Comparison of ENCODE assay signal across 22 mouse cellular contexts in the genomic region with DNA sequence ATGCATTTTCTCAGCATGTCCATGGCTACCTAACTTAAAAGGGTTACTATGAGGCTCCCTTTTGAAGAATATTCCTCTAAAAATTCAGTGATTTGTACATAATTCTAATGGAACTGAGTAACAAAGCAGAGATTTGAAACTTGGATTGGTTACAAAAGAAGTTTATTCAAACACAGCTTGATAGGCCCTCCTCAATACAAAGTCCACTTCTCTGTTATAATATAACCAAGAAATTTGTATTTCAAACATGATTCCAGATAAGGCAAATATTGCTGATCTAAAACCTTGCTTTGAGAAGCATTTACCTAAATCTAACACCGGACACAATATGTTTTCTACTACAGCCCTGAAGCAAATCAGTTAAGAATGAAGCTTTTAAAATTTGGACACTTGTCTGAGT.
A peak's percentile ranks its signal among the peaks of the same experiment; 100 is the strongest.
DNase-seq lines count a peak whose midpoint lies in the region; ATAC-seq and TF ChIP-seq lines count a peak whose summit lies in the region.
"Had no signal": no experiment of that assay in that cellular context is flagged by ENCODE, and none has a peak within 500 bp of the region (broad histone marks: within the 10 kb centered on the region; RNA-seq: fewer than 3 reads in every experiment).

No protein-coding gene starts in this region.

- intact Hi-C loops in left cerebral cortex, adult 2 months (cut with DNase I), result no loop called here

- H3K79me2 ChIP-seq in liver, adult 2 months (ENCODE audit: control insufficient read depth, insufficient read depth, low read length), result no peaks in the 10 kb centered on the region

- no peak overlapping the region for H3K4me3 ChIP-seq in intestine, embryonic 15.5 days (replicated peaks)
- H3K4me3 ChIP-seq in intestine, postnatal 0 days (ENCODE audit: low read depth, low read length), result no peak overlapping the region
- H3K4me3 ChIP-seq in kidney, embryonic 15.5 days (replicated peaks), result no peak overlapping the region
- no peak overlapping the region for H3K4me3 ChIP-seq in liver, adult 2 months (ENCODE audit: insufficient read depth, low read depth, low read length)
- H3K4me3 ChIP-seq in liver, embryonic 11.5 days (ENCODE audit: low read depth, low read length), result no peak overlapping the region
- H3K4me3 ChIP-seq in intestine, embryonic 16.5 days (ENCODE audit: low read length), result no peak overlapping the region
- no peak overlapping the region for H3K4me3 ChIP-seq in left cerebral cortex, adult 2 months

- H3K9me3 ChIP-seq in intestine, embryonic 15.5 days, result no peaks in the 10 kb centered on the region
- H3K9me3 ChIP-seq in intestine, postnatal 0 days (ENCODE audit: control insufficient read depth), result no peaks in the 10 kb centered on the region
- H3K9me3 ChIP-seq in kidney, embryonic 15.5 days (replicated peaks), result no peaks in the 10 kb centered on the region
- no peaks in the 10 kb centered on the region for H3K9me3 ChIP-seq in liver, embryonic 11.5 days (ENCODE audit: control insufficient read depth, low read length)
- no peaks in the 10 kb centered on the region for H3K9me3 ChIP-seq in intestine, embryonic 16.5 days (ENCODE audit: control insufficient read depth, low read length)
- H3K9me3 ChIP-seq: G1E had no signal

- WGBS in intestine, embryonic 15.5 days, result 61% methylated on average over 1 of the region's 1 CpGs
- WGBS in intestine, postnatal 0 days, result 33% methylated on average over 1 of the region's 1 CpGs
- WGBS in kidney, embryonic 15.5 days, result 87% methylated on average over 1 of the region's 1 CpGs
- WGBS in liver, adult 2 months, result 20% methylated on average over 1 of the region's 1 CpGs
- WGBS in liver, embryonic 11.5 days, result 80% methylated on average over 1 of the region's 1 CpGs
- 65% methylated on average over 1 of the region's 1 CpGs for WGBS in intestine, embryonic 16.5 days

- TF ChIP-seq CTCF in intestine, postnatal 0 days (IDR thresholded peaks at IDR 0.05; ENCODE audit: low read depth), result no peak
- no peak for TF ChIP-seq CTCF in liver, adult 2 months (IDR thresholded peaks at IDR 0.05; ENCODE audit: low read depth, low read length)
- TF ChIP-seq CTCF in left cerebral cortex, adult 2 months (IDR thresholded peaks at IDR 0.05), result no peak

- H3K9ac ChIP-seq in intestine, embryonic 15.5 days, result no peak overlapping the region
- H3K9ac ChIP-seq in intestine, postnatal 0 days (ENCODE audit: low read depth, low read length), result no peak overlapping the region
- H3K9ac ChIP-seq in kidney, embryonic 15.5 days, result no peak overlapping the region
- no peak overlapping the region for H3K9ac ChIP-seq in liver, adult 2 months (ENCODE audit: low read depth, low read length)
- no peak overlapping the region for H3K9ac ChIP-seq in liver, embryonic 11.5 days (ENCODE audit: low read depth, low read length)
- no peak overlapping the region for H3K9ac ChIP-seq in intestine, embryonic 16.5 days (ENCODE audit: low read depth, low read length)

- no peak overlapping the region for H3K27ac ChIP-seq in intestine, embryonic 15.5 days
- H3K27ac ChIP-seq in intestine, postnatal 0 days (ENCODE audit: low read depth, low read length), result no peak overlapping the region
- H3K27ac ChIP-seq in kidney, embryonic 15.5 days, result no peak overlapping the region
- no peak overlapping the region for H3K27ac ChIP-seq in liver, adult 2 months (replicated peaks; ENCODE audit: insufficient read depth, low read depth, low read length)
- H3K27ac ChIP-seq in liver, embryonic 11.5 days (ENCODE audit: low read depth, low read length), result no peak overlapping the region
- no peak overlapping the region for H3K27ac ChIP-seq in intestine, embryonic 16.5 days (ENCODE audit: low read length)
- no peak overlapping the region for H3K27ac ChIP-seq in left cerebral cortex, adult 2 months

- no peak overlapping the region for H3K4me2 ChIP-seq in intestine, embryonic 15.5 days (replicated peaks)
- no peak overlapping the region; the same call in 1 of the 2 replicates for H3K4me2 ChIP-seq in intestine, postnatal 0 days (replicated peaks; ENCODE audit: low read depth)
- no peak overlapping the region for H3K4me2 ChIP-seq in kidney, embryonic 15.5 days
- no peak overlapping the region for H3K4me2 ChIP-seq in liver, embryonic 11.5 days
- no peak overlapping the region for H3K4me2 ChIP-seq in intestine, embryonic 16.5 days (ENCODE audit: low read depth, low read length)

- peak; percentile 79 for ATAC-seq in intestine, embryonic 15.5 days
- no peak for ATAC-seq in intestine, postnatal 0 days
- ATAC-seq in kidney, embryonic 15.5 days (replicated peaks; ENCODE audit: low FRiP score), result no peak
- ATAC-seq in liver, embryonic 11.5 days (replicated peaks; ENCODE audit: low FRiP score), result no peak
- ATAC-seq in intestine, embryonic 16.5 days, result peak; percentile 77
- ATAC-seq: activated CD4-positive, CD25-positive, alpha-beta regulatory T cell, adult 4 months; CD4-positive, CD25-positive, alpha-beta regulatory T cell, adult 4 months; Patski had no signal

- no peaks in the 10 kb centered on the region for H3K27me3 ChIP-seq in intestine, embryonic 15.5 days (replicated peaks)
- H3K27me3 ChIP-seq in intestine, postnatal 0 days (replicated peaks; ENCODE audit: control insufficient read depth, insufficient read depth, low read length), result no peaks in the 10 kb centered on the region
- no peaks in the 10 kb centered on the region for H3K27me3 ChIP-seq in kidney, embryonic 15.5 days
- no peaks in the 10 kb centered on the region for H3K27me3 ChIP-seq in liver, adult 2 months (ENCODE audit: control insufficient read depth, insufficient read depth, low read length)
- H3K27me3 ChIP-seq in liver, embryonic 11.5 days (replicated peaks; ENCODE audit: control insufficient read depth, insufficient read depth, low read length), result no peaks in the 10 kb centered on the region
- no peaks in the 10 kb centered on the region for H3K27me3 ChIP-seq in intestine, embryonic 16.5 days (replicated peaks; ENCODE audit: control insufficient read depth, insufficient read depth, low read length)
- H3K27me3 ChIP-seq: CH12.LX, Patski had no signal

- H3K4me1 ChIP-seq in intestine, embryonic 15.5 days (replicated peaks), result no peaks in the 10 kb centered on the region
- H3K4me1 ChIP-seq in intestine, postnatal 0 days (replicated peaks; ENCODE audit: control insufficient read depth, insufficient read depth, low read length), result no peaks in the 10 kb centered on the region
- H3K4me1 ChIP-seq in kidney, embryonic 15.5 days, result no peaks in the 10 kb centered on the region
- H3K4me1 ChIP-seq in liver, adult 2 months (ENCODE audit: control insufficient read depth, insufficient read depth, low read length), result peaks cover 5% of the 10 kb centered on the region; the same call in 1 of the 2 replicates
- H3K4me1 ChIP-seq in liver, embryonic 11.5 days (replicated peaks; ENCODE audit: control insufficient read depth, insufficient read depth, low read length), result no peaks in the 10 kb centered on the region
- H3K4me1 ChIP-seq in intestine, embryonic 16.5 days (ENCODE audit: control insufficient read depth, insufficient read depth, low read length), result no peaks in the 10 kb centered on the region

- no peak for TF ChIP-seq POLR2A in liver, adult 2 months (IDR thresholded peaks at IDR 0.05; ENCODE audit: extremely low read depth, insufficient read depth, low read length)

- DNase-seq in kidney, adult 9 months, result peak; percentile 8
- DNase-seq in liver, adult 2 months (ENCODE audit: extremely low read depth, low read depth, low spot score), result peak; percentile 94
- DNase-seq in liver, embryonic 11.5 days (ENCODE audit: low spot score), result no peak
- DNase-seq in left cerebral cortex, adult 2 months (ENCODE audit: extremely low spot score in 1 of 2, low spot score in 2 of 2), result no peak
- DNase-seq: adrenal gland, adult 2 months; adrenal gland, adult 8-10 months; adrenal gland, postnatal 10 days; adrenal gland, postnatal 14 days; adrenal gland, postnatal 25 days; adrenal gland, postnatal 36 days; B cell, adult 2 months; cerebellum, adult 11 months; cerebellum, adult 11-12 months had no signal

- H3K36me3 ChIP-seq in intestine, embryonic 15.5 days, result no peaks in the 10 kb centered on the region
- no peaks in the 10 kb centered on the region for H3K36me3 ChIP-seq in intestine, postnatal 0 days (ENCODE audit: control insufficient read depth, insufficient read depth)
- H3K36me3 ChIP-seq in kidney, embryonic 15.5 days, result no peaks in the 10 kb centered on the region
- H3K36me3 ChIP-seq in liver, adult 2 months (ENCODE audit: control insufficient read depth, insufficient read depth, low read length), result no peaks in the 10 kb centered on the region
- H3K36me3 ChIP-seq in liver, embryonic 11.5 days (ENCODE audit: control insufficient read depth, insufficient read depth, low read length), result no peaks in the 10 kb centered on the region
- no peaks in the 10 kb centered on the region for H3K36me3 ChIP-seq in intestine, embryonic 16.5 days (ENCODE audit: control insufficient read depth, insufficient read depth, low read length)
- H3K36me3 ChIP-seq: G1E had no signal

Comparison
In these comparisons a context has a peak if more than half of its experiments do, and no peak if none do; other contexts are left out.
1. ATAC-seq: peak in intestine, embryonic 15.5 days (single experiment) and intestine, embryonic 16.5 days (single experiment); none in intestine, postnatal 0 days (single experiment), kidney, embryonic 15.5 days (single experiment) and liver, embryonic 11.5 days (single experiment).
2. DNase-seq: peak in kidney, adult 9 months (single experiment) and liver, adult 2 months (single experiment); none in liver, embryonic 11.5 days (single experiment) and left cerebral cortex, adult 2 months (0 of 2).